Mouse (Mus musculus): ENCODE measurements around the gene Lamtor4.

Lamtor4 gene

DNA sequence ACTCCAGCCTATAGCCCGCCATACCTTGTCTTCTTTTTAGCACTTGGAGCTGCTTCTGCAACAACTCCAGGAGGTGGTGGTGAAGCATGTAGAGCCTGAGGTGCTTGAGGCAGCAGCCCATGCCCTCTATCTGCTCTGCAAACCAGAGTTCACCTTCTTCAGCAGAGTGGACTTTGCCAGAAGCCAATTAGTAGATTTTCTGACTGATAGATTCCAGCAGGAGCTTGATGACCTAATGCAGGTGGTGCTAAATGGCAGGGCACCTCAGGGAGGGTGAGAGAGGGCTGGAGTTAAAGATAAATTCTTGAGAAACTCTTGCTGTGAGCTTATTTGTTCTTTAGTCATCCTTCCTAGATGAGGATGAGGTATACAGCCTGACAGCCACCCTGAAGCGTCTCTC is 44.3 kb downstream of the Lamtor4 start:
- no peak for DNase-seq (ENCODE audit: low read depth)
